Mouse (Mus musculus): ENCODE data around the gene Jun. TPM values are rescaled to one million over a fixed set of nuclear protein-coding genes. Genes with fewer than 3 reads are reported as not detected.

Gene Jun
- polyA plus RNA-seq, 1 experiment, result 13.7 TPM

DNA sequence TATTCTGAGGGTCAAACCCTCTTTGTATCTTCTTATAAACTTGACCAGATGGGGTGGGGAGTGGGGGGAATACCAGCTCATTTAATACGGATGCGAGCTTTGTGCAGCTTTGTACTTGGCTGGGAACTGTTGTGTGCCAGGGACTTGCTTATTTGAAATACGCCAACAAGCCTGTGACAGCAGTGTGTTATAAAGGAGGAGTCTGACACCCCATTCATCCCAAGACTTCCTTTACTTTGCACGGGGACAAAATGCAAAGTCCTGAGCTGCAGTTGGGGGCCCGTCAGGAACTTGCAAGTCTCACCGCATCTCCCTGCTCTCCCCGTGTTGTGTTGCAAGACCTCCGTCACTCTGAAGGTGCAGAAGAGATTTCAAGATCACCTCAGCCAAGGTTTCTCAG lies 26.6 kb upstream of the Jun start:
- no peaks in the 10 kb centered on the region; the same call in 1 of the 2 replicates for H3K4me1 ChIP-seq (ENCODE audit: control insufficient read depth)
- H3K9me3 ChIP-seq (ENCODE audit: control insufficient read depth, low read length), result no peaks in the 10 kb centered on the region
- no peak overlapping the region for H3K4me3 ChIP-seq (replicated peaks)
- TF ChIP-seq GATA1 (IDR thresholded peaks at IDR 0.05; ENCODE audit: low read length), result no peak
- H3K27me3 ChIP-seq (ENCODE audit: control insufficient read depth), result no peaks in the 10 kb centered on the region
- no peaks in the 10 kb centered on the region for H3K36me3 ChIP-seq (ENCODE audit: control insufficient read depth)

DNA sequence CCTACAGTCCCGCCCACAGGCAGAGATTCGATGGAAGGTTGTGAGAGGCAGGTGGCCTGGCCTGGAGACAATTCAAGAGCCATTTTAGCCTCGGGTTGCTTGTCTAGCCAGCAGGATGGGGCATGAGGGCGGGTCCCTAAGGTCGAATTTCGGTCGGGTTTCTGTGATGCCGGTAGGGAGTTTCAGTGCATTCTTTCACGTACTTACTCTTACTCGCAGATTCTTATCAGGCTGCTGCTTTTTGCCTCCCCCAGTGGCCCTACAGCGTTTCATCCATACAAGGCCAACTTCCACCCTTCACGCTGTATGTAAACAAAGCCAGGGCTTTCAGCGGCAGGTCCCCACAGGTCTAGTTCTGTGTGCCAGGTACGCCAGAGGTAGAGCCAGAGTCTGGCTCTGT lies 24.3 kb upstream of the Jun start:
- Histone ChIP-seq H3K9me3 (ENCODE audit: control insufficient read depth, low read length) (no peaks in the 10 kb centered on the region), H3K4me1 (ENCODE audit: control insufficient read depth) (no peaks in the 10 kb centered on the region; the same call in 1 of the 2 replicates), H3K4me3 (replicated peaks) (no peak overlapping the region), H3K27me3 (ENCODE audit: control insufficient read depth) (no peaks in the 10 kb centered on the region), H3K36me3 (ENCODE audit: control insufficient read depth) (no peaks in the 10 kb centered on the region)
- TF ChIP-seq TAL1 (IDR thresholded peaks at IDR 0.05; ENCODE audit: low read length), result no peak

DNA sequence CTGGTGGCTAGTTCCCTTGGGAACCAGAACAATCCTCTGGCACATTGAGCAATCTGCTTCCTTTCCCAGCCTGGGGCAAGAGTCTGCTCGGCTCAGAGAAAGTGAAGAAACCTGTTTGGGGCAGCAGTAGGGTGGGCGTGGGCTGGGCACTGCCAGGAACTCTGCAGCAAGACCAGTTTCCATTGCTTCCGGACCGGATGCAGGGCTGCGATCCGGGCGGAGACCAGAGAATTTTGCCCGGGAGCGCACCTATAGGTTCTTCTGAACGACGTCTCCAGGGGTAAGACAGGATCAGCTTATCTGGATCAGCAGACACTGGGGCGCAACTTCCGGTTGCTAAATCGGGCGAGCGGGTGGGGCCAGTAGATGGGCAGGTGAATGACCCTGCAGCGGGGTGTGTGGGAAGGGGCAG lies 23.6 kb upstream of the Jun start:
- Histone ChIP-seq H3K27me3 (ENCODE audit: control insufficient read depth) (no peaks in the 10 kb centered on the region), H3K4me1 (ENCODE audit: control insufficient read depth) (no peaks in the 10 kb centered on the region; the same call in 1 of the 2 replicates), H3K36me3 (ENCODE audit: control insufficient read depth) (no peaks in the 10 kb centered on the region), H3K9me3 (ENCODE audit: control insufficient read depth, low read length) (no peaks in the 10 kb centered on the region), H3K4me3 (replicated peaks) (no peak overlapping the region)
- TF ChIP-seq TAL1 (IDR thresholded peaks at IDR 0.05; ENCODE audit: low read length), result no peak
- TF ChIP-seq GATA1 (IDR thresholded peaks at IDR 0.05; ENCODE audit: low read length), result no peak

DNA sequence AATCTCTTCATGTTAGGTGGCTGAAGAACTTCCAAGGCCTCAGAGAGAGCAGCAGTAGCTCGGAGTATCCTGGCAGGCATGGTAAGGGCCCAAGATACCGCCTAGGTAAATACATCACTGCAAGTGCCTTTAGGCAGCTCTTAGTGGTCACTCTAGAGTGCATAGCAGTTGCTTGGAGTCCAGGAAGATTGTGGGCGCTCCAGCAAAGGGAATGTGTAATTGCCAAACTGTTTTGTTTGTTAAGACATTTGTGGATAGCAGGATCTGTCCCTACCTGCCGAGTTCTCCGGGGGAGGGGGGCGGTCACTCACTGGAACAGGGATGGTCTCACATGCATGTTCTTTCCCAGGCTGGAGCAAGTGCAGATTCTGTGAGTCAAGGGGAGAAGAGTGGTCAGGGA lies 22.3 kb upstream of the Jun start:
- no peak overlapping the region for H3K4me3 ChIP-seq (replicated peaks)
- H3K4me1 ChIP-seq (ENCODE audit: control insufficient read depth), result no peaks in the 10 kb centered on the region; the same call in 1 of the 2 replicates
- no peaks in the 10 kb centered on the region for H3K9me3 ChIP-seq (ENCODE audit: control insufficient read depth, low read length)
- no peaks in the 10 kb centered on the region for H3K27me3 ChIP-seq (ENCODE audit: control insufficient read depth)
- H3K36me3 ChIP-seq (ENCODE audit: control insufficient read depth), result no peaks in the 10 kb centered on the region
- TF ChIP-seq TAL1 (IDR thresholded peaks at IDR 0.05; ENCODE audit: low read length), result no peak
- TF ChIP-seq GATA1 (IDR thresholded peaks at IDR 0.05; ENCODE audit: low read length), result no peak

DNA sequence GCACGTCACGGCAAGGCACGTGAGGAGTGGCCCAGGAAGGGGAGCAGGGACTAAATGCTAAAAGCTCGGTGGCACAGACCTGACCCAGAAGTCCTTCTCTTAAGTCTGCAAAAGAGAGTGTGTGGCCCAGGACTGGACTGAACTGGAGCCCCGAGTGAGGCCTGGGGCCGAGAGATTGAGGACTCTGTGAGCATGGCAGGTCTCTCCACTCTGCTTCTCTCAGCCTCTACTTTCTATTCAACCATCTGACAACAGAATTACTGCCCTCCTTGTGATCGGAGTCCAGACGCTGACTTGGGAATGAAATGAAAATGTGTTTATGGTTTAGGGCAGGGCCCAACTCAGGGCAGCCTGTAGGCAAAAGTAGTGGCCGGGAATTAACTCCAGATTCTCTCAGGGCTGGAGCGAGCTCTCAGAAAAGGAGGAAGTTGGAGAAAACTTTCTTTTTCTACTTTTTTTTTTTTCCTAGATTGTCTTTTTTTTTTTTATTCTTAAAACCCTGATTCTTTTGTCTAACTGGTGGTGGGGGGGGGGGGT lies 21.3 kb upstream of the Jun start:
- Histone ChIP-seq H3K9me3 (ENCODE audit: control insufficient read depth, low read length) (no peaks in the 10 kb centered on the region), H3K4me1 (ENCODE audit: control insufficient read depth) (no peaks in the 10 kb centered on the region; the same call in 1 of the 2 replicates), H3K36me3 (ENCODE audit: control insufficient read depth) (no peaks in the 10 kb centered on the region), H3K4me3 (replicated peaks) (no peak overlapping the region), H3K27me3 (ENCODE audit: control insufficient read depth) (no peaks in the 10 kb centered on the region)
- TF ChIP-seq TAL1 (IDR thresholded peaks at IDR 0.05; ENCODE audit: low read length) (no peak), GATA1 (IDR thresholded peaks at IDR 0.05; ENCODE audit: low read length) (no peak)

DNA sequence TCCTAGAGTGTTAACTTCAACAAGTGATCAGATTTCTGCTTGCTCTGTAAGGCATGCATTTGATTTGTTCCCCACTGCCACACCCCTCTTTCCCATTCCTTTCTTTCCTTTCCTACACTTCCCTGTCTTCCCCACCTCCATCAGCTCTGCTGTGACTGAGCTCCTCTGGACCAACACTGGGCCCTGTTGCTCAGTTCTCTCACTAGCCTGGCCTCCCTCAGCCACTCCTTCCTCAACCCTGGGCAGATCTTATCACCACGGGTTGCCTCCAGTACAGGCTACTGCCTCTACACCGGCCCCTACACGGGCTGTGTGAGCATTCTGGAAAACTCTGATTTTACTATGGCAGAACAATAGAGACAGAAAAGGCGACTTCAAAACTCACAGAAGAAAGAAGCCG lies 18.4 kb upstream of the Jun start:
- TF ChIP-seq GATA1 (IDR thresholded peaks at IDR 0.05; ENCODE audit: low read length), result no peak
- no peak for TF ChIP-seq TAL1 (IDR thresholded peaks at IDR 0.05; ENCODE audit: low read length)

DNA sequence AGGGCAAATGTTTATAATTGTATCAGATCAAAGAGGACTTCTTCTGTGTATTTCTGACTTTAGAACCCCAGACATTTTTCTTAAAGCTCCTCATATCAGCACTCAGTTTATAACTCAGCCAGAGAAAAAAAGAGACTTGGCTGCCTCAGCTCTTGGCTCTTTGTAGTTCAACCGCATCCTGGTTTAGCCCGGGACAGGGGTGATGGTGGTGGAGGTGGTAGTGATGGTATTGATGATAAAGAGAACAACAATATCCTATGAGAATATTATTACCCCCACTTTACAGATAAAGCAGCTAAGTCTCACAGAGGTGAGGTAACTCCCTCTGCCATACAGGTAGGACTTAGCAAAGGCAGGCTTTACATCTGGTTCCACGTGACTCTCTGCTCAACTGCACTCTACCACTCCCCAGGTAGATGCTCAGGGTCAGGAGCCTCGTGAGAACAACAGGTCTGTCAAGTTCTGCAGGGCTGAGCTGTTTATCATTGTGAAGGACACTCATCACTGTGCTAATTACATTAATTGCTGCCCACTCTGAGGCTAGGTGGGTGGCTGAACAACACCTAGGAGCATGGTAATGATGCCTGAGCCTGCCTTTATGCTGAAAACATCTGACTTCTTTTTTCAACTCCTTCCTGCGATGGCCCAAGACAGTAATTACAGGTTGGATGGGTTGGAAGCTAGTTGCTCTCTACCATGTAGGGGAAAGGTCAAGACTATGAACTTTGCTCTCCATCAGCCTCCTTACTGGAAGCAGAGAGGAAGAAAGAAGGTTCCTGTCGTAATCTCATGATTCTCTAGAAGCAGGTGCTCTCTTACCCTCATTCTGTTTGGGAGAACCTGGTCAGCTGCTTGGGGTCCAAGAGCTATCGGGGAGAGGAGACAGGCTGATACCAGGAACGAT lies 16.3 kb upstream of the Jun start:
- Histone ChIP-seq H3K9me3 (ENCODE audit: control insufficient read depth, low read length) (no peaks in the 10 kb centered on the region), H3K27me3 (ENCODE audit: control insufficient read depth) (no peaks in the 10 kb centered on the region), H3K4me3 (replicated peaks) (no peak overlapping the region), H3K4me1 (ENCODE audit: control insufficient read depth) (no peaks in the 10 kb centered on the region), H3K36me3 (ENCODE audit: control insufficient read depth) (no peaks in the 10 kb centered on the region)
- TF ChIP-seq TAL1 (IDR thresholded peaks at IDR 0.05; ENCODE audit: low read length) (no peak), GATA1 (IDR thresholded peaks at IDR 0.05; ENCODE audit: low read length) (no peak)

More for the DNA sequence above, 18.4 kb upstream of the Jun start:
- Histone ChIP-seq H3K36me3 (ENCODE audit: control insufficient read depth) (no peaks in the 10 kb centered on the region), H3K27me3 (ENCODE audit: control insufficient read depth) (no peaks in the 10 kb centered on the region), H3K9me3 (ENCODE audit: control insufficient read depth, low read length) (no peaks in the 10 kb centered on the region), H3K4me1 (ENCODE audit: control insufficient read depth) (no peaks in the 10 kb centered on the region), H3K4me3 (replicated peaks) (no peak overlapping the region)

DNA sequence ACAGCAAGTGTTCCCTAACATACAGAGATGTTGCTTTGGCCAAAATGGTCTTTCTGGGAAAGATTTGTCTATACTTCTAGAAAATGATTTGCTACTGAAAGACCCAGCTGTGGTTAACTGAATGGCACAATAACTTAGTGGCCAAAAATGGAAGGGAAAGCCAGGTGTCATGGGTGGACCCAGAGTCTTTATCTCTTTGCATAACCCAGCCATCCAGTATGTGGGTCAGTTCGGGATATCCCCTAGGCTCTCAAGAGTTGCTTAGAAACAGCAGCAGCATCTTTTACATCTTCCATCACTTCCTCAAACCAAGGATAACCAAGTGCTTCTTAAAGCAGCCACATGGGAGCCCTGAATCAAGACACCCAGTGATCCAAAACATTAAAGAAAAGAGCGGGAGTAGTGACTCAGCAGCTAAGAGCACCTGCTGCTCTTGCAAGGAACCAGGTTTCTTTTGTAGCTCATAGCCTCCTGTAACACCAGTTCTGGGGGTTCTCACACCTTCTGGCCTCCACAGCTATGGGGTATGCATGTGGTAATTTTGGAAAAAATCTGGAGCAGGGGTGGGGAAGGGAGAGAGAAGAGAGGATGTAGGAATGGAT lies 11.7 kb upstream of the Jun start:
- Histone ChIP-seq H3K4me3 (replicated peaks) (no peak overlapping the region), H3K36me3 (ENCODE audit: control insufficient read depth) (no peaks in the 10 kb centered on the region), H3K4me1 (ENCODE audit: control insufficient read depth) (no peaks in the 10 kb centered on the region), H3K27me3 (ENCODE audit: control insufficient read depth) (no peaks in the 10 kb centered on the region), H3K9me3 (ENCODE audit: control insufficient read depth, low read length) (no peaks in the 10 kb centered on the region)
- TF ChIP-seq TAL1 (IDR thresholded peaks at IDR 0.05; ENCODE audit: low read length) (no peak), GATA1 (IDR thresholded peaks at IDR 0.05; ENCODE audit: low read length) (no peak)

DNA sequence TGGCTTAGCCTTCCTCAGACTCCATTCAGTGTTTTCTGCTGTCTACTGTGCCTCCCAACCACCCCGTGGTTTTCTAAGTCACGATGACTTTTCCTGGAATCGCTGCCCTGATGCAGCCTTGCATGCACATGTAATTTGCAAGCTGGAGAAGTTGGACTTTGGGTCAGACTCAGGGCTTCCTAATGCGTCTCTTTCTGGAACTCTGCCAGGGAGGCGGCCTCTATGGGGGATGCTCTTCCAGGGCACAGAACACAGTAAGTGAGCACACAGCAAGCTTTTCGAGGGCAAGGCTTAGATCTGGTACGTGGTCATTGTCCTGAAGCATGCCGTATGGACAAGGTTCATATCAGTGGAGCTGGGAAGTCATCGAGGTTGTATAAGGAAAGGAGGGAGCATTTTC lies 10.9 kb upstream of the Jun start:
- TF ChIP-seq GATA1 (IDR thresholded peaks at IDR 0.05; ENCODE audit: low read length) (no peak), TAL1 (IDR thresholded peaks at IDR 0.05; ENCODE audit: low read length) (no peak)
- Histone ChIP-seq H3K27me3 (ENCODE audit: control insufficient read depth) (no peaks in the 10 kb centered on the region), H3K4me1 (ENCODE audit: control insufficient read depth) (no peaks in the 10 kb centered on the region), H3K36me3 (ENCODE audit: control insufficient read depth) (no peaks in the 10 kb centered on the region), H3K4me3 (replicated peaks) (no peak overlapping the region), H3K9me3 (ENCODE audit: control insufficient read depth, low read length) (no peaks in the 10 kb centered on the region)
